Mouse (Mus musculus) E14TG2a.4 (cell line): ENCODE results near the gene Nppa.

Source experiments
- CTCF ChIP-seq: conservative IDR thresholded peaks from 2 replicates; pipeline ENCODE4 v1.5.1; 2014; ENCODE audit warnings: low read length
- POU5F1 ChIP-seq: IDR thresholded peaks from 2 replicates; pipeline ENCODE4 v1.6.1; 2014; ENCODE audit warnings: low read length, borderline replicate concordance

DNA sequence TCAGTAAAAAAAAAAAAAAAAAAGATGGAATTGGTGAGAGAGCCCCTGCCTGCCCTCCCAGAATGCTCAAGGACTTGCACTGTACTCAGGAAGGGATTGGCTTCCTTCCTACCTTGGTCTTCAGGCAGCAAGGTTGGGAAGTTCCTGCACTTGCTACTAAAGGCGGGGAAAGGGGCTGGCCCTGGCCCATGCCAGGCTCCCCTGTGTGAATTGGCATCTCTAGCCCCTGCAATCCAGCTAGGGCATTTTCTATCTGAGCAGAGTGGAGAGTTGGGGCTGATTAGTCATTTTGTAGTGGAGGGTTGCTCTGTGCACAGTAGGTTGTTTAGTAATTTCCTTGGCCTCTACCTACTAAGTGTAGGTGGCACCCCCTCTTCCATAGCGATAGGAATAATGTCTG lies 31.7 kb upstream of the Nppa start:
- no peak for TF ChIP-seq CTCF
- no peak for TF ChIP-seq POU5F1
